Mouse (Mus musculus): ENCODE measurements around the gene Bean1.
"Not testable (repeated sequence)": the region's sequence is repeated elsewhere in the genome, so short reads cannot be mapped to it uniquely, and the experiment has no call there.

Bean1 gene

DNA sequence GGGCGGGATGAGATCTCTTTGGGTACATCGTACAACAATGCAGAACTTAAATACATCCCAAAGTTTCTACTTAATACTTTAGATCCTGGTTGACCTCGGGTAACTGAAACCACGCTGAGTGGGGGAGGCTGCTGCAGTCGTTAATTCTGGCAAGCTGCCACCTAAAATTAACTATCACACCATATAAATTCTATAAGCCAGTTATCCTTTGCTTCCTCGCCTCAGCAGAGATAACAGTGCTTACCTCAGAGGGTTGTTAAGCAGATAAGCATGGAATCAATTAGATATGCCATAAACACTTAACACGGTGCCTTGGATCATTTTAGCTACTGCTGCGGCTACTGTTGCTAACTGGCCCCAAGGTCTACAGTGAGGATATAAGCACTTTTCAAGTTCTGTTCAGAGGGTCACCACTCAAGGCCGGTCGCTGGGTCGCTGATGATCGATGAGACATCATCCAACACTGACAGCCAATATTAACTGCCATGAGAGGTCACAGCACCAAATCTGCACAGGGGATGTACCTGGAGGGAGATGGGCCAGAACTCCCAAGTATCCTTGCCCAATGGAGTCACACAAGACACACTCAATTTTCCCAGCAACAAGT, 71.9 kb downstream of the Bean1 start:
- no peak for DNase-seq (ENCODE audit: extremely low read depth, low read depth)

DNA sequence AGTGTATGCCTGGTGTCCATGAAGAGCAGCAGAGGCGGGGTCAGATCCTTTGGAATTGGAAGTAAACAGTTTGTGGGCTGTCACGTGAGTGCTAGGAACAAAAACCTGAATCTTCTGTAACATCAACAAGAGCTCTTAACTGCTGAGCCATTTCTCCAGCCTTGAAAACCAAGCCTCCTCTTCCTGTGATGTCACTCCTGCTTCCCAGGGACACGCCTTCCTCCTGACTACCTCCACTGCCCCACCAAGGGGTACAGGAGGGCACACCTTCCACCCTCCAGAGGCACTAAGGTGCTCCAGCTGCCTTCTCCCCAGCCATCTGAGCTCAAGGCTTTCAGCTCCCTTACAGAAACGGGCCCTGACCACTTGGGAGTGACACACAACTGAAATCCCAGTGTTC, 76.4 kb downstream of the Bean1 start:
- no peak for DNase-seq (ENCODE audit: extremely low read depth, low read depth)

DNA sequence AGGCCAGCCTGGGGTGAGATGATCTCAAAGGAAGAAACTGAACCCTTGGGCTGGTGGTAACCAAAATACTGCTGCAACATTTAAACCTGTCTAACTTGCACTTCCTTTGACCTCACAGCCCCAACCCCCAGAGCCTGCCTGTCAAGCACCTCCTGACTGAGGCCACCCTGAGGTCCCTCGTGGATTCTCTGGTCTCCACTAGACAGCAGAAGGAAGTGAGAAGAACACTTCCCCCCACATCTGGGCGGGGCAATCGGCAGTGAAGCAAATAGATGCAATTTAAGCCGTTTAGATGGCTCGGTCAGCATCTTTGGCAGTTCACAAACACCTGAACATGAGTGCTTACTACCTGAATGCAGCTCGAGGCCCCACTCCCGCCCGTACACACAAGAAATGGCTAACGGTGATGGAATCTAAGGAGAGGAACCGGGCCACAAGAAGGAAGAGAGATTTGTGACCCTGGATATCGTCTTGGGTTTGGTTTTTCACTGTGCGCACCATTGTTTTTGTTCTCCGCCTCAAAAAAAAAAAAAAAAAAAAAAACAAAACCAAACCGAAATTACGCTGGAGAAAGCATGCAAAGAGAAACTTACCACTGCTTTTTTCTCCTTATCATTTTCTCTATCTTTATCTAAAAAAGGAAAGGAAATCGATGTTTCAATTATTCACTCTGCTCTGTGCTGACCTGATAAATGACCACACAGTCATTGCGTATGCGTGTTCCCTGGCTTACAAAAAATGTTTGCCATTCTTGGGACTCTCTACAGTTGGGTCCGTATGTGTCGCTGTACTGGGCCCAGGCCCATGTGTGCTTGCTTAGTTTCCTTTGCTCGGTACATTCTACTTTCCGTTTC, 77.0 kb downstream of the Bean1 start:
- peak; percentile 39 for DNase-seq (ENCODE audit: extremely low read depth, low read depth)

DNA sequence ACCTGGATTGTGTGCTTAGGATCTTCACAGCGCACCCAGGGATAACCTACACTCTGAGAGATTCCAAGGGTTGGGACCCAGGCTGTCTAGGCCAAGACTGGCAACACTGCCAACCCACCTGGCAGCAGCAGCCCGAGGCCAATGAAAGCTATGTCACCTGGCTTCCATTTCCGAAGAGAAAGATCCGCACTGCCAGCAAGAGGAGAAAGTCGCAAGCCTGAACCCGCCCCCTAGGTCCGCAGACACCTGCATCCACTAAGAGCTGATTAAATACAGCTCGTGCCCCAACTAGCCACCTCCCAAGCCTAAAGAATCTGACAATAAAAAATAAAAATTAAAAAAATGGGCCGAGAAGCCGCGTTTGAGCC, 77.7 kb downstream of the Bean1 start:
- no peak for DNase-seq (ENCODE audit: extremely low read depth, low read depth)

DNA sequence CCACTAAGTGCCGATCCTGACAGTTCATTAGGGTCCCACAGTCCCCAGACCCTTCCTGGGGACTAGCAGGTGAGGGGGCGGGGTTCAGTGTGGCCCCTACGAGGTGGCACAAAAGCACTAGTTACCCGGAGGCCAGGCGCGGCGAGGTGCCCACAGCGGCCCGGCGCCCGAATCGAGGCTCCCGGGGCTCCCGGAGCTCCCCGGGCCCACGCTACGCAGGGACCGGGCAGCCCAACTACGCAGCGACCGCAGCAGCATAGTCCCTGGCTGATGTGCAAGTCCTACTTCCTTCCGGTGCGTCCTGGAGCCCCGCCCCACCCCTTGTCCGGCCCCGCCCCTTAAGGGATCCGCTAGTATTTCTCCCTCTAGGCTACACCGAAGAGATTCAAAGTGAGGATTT, 78.0 kb downstream of the Bean1 start, which contains the start of gene Tk2:
Tk2 (minus strand) TSS at position 283 of the 400 bp plus-strand sequence.
- DNase-seq (ENCODE audit: extremely low read depth, low read depth): peak; percentile 70

DNA sequence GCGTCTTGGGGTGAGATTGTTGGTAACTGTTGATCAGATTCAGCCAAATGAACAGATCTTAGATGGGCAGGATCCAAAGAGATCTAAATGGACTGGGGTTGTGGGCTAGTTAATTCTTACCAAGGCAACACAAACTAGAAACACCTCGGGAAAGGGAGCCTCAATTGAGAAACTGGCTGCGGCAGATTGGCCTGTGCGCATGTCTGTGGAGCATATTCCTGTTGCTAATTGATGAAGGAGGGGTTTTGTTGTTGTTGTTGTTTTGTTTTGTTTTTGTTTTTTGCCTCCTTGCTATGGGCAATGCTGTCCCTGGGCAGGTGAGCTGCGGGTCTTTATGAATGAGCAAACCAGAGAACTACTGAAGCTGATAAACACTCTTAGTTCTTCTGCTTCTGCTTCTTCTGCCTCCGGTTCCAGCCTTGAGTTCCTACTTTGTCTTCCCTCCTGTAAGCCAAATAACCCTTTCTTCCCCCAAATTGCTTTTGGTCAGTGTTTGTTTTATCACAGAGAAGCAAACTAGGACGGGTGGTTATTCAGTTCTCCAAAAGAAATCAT, 79.3 kb downstream of the Bean1 start:
- DNase-seq (ENCODE audit: extremely low read depth, low read depth): no peak

DNA sequence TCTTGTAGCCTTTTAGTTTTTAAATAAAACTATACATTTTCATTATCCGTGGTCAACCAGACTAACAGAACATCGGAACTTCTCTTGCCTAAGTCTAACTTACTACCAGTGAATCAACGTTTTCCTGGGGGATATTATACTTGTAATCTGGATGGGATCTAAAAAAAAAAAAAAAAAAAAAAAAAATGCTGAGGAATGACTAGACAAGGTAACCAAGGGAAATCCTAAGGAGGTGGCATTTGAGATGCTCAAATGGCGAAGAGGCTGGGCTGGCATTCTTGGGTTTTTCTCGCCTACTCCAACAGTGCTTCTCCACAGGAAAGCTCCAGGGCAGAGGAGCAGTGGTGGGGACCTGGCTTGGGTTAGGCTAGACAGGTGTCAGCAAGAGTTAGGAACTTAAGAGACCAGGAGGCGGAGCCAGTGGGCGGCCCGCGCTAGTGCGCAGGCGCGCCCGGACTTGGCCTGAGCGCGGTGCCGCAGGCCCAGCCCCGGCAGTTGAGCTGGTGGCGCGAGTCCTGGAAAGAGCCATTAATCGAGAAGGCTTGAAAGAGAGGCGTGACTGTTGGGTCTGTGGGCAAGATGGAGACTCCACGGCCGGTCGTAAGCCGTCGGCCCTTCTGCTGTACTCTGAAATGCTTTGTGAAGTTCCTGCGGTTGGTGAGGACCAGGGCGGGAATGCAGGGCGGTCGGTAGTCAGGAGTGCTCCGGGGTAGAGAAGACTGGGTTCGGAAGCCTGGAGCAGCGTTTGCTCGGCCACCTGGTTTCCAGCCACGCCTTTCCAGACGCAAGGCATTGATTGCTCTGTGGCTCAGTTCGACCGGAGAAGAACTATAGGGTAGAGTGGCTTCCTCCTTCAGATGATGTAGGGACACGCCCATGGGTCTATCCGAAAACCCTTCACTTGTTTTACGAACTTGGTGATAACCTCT, 80.5 kb downstream of the Bean1 start, which contains the start of gene Cklf:
Cklf (plus strand) TSS at position 423 of the 929 bp plus-strand sequence.
- peak; percentile 77 for DNase-seq (ENCODE audit: extremely low read depth, low read depth)

DNA sequence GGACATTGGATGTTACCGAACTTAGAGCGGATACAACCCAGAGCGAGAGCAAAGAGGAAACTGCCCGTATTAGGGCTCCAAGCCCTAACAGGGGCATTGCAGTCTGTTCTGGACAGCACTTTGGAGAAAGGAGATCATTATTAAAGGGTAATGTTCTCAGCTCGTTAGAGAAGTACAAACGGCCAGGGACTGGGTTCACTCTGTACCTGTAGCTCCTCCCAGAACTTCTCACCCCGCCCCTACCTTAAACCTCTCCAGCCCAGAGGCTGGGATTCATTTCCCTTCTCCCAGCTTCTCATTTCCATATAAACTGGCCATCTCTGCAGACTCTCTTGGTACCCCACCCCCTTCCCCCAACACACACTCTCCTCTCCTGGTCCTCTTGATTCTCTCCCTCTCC, 81.2 kb downstream of the Bean1 start:
- DNase-seq (ENCODE audit: extremely low read depth, low read depth): no peak

DNA sequence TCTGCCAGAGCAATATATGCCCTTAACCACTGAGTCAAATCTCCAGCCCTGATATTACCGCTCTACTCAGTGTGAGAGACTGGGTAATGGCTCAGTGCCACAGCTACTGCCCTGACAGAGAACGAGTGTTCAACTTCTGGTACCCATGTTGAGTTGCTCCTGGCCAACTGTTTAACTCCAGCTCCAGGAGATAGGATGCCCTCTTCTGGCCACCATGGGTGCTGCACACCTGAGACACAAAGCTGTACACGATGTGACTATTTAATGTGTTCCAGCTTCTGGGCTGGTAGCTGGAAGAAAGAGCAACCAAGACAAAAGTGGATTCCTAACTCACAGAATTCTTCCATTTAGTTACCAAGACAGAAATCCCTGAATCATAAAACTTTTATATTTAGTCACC, 82.8 kb downstream of the Bean1 start:
- DNase-seq (ENCODE audit: extremely low read depth, low read depth): peak; percentile 43

DNA sequence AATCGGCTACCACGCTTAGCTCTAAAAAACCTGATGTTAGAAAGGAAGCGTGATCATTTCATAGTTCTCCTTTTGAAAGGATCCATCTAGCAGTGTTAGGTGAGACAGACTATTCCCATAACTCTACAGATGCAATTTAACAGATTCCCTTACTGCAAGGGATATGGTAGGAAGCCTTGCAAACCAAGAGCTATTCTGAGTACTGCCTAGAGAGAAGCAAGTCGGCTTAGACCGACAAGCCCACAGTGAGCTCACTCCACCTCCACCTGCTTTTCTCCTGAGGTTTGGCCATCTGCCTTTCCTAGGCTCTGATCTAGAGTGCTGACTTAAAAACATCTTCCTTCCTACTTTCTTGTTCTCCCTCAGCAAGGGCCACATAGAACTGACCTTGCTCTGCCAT, 91.6 kb downstream of the Bean1 start:
- DNase-seq (ENCODE audit: extremely low read depth, low read depth): not testable (repeated sequence)

DNA sequence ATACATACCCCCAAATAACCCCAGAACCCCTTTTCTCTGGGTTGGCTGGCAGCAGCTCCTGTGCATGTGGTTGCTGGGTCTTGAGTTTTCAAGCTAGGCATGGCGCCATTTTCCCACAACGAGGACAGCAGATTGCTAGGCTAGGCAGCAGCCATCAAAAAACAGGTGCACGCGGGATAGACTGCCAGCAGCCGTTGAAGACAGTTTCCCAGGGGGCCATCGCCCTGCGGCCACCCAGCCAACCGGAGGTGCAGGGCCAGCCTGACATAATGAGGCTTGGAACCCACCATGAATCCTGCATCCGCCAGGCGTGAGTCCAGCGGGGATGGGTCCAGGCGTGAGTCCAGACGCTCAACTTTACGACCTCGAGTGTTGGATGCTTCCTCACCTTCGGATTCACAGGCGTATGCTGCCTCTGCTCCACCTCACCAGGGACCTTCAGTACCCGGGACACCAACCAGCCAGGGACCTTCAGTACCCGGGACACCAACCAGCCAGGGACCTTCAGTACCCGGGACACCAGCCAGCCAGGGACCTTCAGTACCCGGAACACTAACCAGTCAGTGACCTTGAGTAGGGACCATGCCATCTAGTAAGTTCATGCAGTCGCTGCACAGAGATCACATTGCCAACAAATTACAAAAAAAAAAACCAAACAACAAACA, 94.2 kb downstream of the Bean1 start:
- not testable (repeated sequence) for DNase-seq (ENCODE audit: extremely low read depth, low read depth)

DNA sequence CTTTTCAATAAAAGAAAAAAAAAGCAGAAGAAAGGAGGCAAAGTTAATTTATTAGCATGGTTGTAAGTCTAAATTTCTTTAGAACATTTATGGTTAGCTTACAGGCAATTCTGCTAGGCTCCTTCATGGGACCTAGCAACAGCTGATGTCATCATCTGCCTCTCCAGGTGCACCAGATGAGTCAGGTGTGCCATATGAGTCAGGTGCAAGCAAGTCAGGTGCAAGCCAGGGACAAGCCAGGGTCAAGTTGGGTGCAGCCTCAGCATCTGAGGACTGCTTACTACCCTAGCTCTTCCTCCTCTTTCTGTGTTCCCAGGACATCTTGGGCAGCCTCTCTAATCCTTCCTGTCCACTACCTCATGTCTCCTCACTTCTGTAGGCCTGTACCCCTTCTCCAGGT, 98.1 kb downstream of the Bean1 start:
- DNase-seq (ENCODE audit: extremely low read depth, low read depth): no peak
